Mouse (Mus musculus): ENCODE results near the gene Rcsd1.

The Rcsd1 gene

DNA sequence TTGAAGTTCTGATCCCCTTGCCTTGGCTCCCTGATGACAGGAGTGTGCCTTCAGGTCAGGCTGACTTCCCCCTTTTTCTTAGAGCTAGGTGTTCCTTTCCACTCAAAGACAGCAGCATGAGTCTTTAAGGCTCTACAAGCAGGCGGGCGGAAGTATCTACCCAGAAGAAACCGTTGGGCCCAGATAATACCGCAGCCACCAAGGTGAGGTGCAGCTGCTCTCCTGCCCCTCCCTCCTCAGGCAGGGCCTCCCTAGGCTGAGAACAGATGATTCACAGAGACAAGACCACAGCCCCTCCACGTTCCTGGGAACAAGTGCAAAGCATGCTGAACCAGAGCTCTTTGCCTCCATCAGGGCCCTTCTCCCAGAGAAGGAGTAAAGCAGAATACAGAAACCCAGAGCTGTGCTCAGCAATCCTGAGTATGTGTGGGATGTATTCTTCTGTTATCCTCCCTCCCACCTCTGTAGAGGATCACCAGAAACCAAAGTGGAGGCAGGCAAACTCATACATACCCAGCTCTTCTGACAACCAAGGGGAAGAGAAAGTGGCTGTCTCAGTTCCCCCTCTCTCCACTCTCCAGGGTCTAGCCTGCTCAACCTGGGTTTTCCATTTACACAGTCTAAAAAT, at the start of gene Rcsd1:
Rcsd1 (minus strand) TSS at position 129 of the 628 bp plus-strand sequence.
- no peak for DNase-seq (ENCODE audit: low spot score)

DNA sequence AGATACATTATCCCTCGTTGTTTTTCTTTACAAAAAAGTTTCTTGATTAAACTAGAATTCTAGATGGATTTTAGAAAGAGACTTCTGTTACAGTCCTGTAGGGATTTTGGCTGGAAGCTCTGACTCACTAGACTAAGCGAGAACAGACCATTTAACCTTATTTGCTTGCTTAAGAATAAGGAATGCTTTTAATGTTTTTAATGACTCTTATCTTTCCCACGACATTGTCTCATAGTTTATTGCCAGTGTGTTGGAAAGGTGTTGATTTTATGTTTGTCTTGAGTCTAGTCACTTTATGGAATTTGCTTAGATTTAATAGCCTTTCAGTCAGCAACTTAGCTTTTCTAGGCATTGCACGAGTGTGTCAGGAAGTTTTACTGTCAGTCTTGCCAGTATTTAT, 45.6 kb upstream of the Rcsd1 start:
- DNase-seq (ENCODE audit: low spot score), result no peak

DNA sequence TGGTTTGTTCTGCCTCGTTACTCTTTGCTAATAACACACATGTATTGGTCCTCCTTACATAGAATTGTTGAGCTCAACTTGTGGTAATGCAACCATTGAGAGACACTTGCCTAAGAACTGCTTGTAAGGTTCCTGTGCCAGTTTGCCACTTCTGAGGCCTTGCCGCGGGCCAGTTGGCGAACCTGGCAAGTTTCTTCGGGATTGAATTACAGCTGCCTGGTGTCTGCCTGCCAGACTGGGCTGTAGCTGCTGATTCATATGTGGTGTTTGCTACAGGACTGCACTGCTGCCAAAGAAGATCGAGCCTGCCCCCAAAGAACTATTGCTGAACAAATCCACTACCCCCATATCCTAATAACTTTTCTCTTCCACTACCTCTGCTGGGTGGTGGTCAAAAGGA, 44.6 kb upstream of the Rcsd1 start:
- DNase-seq (ENCODE audit: low spot score), result no peak

DNA sequence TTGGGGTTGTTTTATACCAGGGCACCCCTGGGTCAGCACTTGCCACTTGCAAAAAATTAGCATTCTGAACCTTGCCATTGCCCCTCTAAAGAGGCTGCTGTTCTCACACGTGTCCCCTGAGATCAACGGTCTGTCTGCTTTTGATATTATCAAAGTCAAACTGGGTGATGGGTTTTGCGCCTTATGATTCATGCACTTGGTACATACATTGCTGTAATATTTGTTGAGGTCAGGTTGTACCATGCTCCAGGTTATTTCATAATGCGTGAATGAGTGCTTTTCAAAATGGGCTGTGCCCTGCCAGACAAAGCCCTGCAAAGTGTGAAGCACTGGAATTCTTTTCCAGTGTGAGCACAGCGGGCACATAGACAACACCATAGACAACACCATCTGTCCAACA, 42.3 kb upstream of the Rcsd1 start:
- no peak for DNase-seq (ENCODE audit: low spot score)

DNA sequence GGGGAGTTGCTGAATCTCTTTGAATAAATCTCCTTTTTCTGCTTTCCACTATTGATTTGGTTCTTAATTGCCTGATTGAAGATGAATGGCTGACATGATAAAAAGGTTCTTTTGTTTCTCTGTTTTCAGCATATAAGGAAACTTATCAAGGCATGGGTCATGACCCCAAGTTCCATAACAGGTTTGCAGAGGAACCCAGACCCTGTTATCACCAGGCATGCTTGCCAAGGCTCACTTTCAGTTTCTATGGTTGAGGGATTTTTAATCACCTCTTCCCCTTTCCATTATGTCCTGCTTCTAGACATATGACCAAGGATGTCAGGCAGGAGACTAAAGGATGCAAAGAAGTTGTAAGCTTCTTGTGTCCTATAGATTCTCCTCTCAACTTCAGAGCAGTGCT, 41.6 kb upstream of the Rcsd1 start:
- no peak for DNase-seq (ENCODE audit: low spot score)

DNA sequence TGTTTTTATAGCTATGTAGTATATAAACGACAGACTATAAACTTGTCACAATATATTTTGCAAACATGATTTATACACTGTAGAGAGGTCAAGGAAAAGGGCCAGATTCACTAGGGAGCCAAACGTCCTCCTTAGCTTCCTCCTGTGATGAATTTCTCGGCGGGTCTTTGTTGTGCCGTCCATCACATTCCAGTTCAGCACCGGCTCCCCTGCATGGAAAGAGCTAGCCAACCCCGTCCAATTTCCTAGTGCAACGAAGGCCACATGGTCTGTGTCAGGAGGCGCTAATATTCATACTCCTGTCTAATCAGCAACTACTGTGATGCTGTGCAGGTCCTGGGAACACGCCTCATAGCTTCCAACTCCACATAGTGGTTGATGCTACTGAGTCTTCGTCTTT, 38.5 kb upstream of the Rcsd1 start:
- DNase-seq (ENCODE audit: low spot score), result no peak

DNA sequence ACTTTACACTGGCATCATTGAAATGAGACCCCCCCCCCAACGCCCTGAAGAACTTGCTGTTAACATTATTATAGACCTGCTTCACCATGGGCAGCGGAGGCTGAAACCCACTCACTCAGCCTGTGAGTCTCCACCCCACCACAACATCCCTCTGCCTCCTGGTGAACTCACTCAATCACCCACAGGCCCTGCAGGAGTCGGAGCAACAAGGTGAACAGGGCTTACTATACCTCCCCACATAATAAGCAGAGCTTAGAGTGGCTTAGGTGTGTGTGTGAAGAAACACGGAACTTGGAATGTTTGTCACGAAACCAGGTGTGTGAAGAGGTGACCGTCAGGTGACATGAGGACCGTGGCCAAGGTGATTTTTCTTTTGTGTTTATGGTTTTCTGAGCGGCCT, 32.4 kb upstream of the Rcsd1 start:
- DNase-seq (ENCODE audit: low spot score), result no peak

DNA sequence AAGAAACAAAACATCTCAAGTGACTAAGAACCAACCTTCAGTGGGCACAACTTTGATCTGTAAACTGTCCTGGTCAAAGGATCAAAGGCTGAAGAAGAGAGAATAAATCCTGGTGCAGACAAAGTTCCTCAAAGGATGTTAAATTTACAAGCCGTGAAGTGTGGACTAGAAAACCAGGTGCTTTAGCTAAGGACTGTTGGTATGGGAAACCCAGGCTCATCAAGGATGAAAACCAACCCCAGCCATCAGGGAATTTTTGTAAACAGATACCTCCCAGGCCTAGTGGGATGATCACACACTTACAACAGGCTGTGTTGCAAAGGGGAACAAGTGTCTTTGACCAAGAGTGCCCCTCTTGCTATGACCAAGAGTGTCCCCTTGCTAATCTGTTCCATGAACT, 29.4 kb upstream of the Rcsd1 start:
- no peak for DNase-seq (ENCODE audit: low spot score)

DNA sequence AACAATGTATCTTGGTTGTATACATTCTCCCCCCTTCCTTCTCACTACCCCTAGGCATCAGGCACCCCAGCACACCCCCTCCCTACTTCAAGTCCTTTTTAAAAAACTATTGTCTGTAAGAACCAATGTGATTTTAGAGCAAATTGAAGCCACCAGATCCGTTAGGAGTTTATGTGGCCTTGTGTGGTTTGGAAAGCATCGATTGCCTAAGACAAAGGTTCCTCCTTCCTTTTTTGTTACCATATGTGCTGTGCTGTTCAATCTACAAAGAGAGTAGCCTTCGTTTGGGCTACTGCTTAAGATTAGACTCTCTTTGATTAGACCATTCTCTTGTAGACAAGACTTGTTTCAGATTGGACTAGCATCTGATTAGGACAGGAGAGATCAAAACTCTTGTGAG, 28.3 kb upstream of the Rcsd1 start:
- DNase-seq (ENCODE audit: low spot score), result no peak

DNA sequence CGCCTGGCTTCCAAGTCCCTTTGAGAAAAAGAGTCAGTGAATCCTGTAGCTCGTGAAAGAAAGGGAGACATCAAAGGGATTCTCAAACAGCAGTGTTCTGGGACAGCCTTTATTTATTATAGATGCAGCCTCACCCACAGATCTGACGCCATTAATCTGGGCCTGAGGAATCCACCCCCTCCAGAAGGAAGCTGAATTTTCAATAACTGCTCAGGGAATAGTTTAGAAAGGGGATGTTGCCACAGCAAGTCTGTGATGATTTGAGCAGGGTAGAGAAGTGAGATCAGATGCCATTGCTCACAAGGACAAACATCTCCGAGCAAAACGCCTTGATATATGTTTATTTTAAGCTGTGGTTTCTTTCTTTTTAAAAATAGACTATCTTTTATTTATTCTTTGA, 27.9 kb upstream of the Rcsd1 start:
- DNase-seq (ENCODE audit: low spot score), result no peak

DNA sequence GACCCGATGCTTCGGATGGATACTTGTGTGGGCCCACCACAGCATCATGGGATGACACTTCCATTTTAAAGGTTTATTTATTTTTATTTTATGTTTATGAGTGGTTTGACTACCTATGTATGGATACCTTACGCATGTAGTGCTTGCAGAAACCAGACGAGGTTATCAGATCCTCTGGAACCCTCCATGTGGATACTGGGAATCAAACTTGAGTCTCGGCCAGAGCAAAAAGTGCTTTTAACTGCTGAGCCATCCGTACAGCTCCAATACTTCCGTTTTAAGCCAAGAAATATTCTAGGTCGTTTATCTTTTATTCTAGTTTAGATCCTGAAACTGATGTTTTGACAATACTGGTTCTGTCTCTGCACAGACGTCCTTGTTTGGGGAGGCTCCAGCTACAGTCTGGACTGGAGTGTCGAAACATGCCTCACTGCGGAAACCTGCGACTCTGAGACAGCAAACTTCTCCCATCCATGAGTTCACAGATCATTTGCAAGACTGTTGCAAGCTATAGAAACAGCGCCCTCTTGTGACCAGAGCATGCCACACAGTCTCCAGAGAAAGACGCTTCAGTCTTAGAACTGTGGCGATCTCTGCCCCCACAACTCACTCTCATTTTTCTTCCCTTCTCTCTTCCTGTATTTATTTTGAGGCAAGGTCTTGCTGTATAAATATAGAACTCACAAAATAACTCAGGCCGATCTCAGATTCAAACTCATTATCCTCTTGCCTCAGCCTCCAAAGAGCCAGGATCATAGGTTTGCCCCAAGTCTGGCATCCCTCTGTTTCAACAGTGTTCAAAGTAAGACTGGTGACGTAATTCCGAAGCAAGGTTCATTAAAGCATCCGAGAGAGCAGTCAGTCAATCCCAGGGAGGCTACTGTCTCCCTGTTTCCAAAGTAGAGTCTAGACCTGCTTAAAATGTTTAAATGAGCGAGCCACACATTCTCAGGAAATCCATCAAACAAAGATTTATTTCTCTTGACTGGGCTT, 26.6 kb upstream of the Rcsd1 start:
- DNase-seq (ENCODE audit: low spot score), result peak; percentile 90

DNA sequence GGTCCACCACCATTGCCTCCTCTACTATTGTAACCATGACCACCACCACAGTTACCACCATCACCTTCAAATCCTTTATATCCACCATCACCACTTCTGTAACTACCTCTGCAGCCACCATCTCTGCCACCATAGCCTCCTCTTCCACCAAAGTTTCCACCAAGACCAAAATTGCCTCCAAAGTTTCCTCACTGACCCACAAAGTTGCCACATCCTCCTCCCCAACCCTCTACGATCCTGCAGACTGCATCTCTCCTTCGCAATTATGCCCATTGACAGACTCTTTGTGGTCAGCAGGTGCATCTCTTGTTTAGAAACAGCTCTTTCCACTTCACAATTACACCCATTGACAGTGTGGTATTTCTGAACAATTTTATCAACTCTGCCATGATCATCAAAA, 25.3 kb upstream of the Rcsd1 start:
- DNase-seq (ENCODE audit: low spot score), result no peak

DNA sequence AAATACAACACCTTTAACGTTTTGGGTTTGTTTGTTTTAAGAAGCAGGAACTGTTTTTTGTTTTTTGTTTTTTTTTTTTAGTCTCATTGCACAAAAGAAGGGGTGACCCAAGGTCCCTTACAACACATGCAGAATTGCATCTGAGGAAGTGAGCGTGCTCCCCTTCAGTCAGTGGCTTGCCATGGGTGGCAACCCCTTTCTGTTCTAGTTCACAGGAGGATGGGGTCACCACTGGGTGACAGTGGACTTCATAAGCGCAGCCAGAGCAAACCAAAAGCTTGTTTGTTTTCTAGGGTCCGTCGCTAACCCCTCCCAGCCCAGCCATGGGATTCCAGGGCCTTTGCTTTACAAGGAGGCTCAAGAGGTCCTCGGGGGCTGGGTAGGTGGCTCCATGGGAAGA, 22.0 kb upstream of the Rcsd1 start:
- no peak for DNase-seq (ENCODE audit: low spot score)

DNA sequence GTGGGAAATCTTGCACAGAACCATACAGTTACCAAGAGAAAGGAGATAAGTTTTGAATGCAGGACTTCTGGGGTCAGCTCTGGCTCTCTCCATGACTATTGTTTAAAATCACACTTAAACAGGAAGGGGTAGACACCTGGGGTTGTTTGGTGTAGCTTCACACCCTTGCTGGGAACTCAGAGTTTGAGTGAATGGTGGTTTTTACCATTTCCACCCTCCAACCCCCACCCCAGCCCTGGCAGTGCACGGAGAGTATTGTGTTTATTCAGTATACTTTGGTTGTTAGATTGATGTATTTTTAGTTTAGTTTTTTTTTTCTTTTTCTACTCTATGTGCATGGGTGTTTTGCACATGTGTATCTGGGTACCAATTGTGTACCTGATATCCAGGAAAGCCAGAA, 20.6 kb upstream of the Rcsd1 start:
- DNase-seq (ENCODE audit: low spot score), result no peak

DNA sequence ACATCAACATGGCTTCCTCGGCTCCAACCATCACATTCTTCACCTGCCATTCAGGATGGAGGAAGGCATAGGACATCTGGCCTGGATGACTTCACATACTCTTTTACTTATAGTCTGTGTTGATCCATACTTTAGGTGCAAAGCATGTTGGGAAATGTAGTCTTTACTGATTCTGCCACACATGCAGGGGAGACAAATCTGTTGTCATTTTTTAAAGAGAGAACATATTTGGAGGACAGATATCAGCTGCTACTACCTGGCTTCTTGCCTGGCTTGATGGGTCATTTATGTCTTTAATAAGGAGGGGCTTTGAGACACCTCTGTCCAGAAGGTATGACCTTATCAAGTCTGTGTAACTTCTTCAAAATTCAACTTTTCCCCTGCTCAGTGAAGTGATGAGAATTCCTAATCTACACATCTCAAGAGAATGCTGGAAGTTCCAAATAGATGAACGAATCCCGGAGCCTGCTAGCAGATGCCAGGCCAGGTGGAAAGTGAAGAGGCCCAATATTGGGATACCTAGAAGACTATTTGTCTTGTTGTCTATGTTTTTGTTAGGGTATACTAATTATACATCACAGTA, 18.6 kb upstream of the Rcsd1 start:
- DNase-seq (ENCODE audit: low spot score), result no peak

DNA sequence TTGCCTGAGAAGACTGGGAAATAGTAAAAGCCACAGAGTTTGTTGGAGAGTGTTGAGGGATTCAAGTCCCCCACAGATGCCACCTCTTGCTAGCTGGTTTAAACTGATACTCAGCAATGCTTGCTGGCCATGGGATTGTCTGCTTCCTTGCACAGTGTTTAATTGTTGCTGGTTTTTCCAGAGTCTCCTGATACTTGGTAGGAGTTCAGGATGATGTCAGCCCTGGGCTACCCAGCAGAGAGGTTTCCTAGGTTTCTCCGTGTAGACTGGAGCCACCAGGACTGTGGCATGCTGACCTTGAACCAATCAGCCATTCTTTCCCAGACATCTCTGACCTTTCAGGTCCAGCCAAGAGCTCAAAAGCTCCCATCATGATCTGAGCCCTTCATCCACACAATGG, 17.4 kb upstream of the Rcsd1 start:
- DNase-seq (ENCODE audit: low spot score), result no peak

DNA sequence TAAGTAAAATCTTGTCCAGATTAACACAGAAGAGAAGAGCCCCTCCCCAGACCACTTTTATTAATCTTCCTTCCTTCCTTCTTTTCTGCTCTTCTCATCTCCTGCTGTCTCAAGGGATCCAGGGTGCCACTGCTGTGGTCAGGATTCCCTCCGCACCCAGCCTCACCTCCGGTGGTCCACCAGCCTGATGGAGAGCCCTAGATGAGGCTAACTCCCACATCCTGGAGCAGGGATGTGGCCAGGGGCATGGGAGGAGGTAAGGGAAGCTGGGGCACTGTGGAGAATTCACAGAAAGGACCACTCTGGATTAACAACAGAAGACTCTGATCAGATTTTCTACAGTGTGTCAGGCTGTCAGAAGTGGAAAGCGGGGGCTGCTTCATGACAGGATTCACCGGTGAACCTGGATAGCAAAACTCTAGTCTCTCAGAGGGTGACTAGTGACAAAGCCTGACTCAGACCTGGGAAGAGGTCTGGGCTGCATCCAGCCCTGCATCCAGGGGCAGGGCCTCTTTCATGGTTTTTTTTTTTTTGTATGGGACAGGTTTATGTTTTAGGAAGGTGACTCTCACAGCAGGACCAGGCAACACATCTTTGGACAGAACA, 15.6 kb upstream of the Rcsd1 start:
- no peak for DNase-seq (ENCODE audit: low spot score)

DNA sequence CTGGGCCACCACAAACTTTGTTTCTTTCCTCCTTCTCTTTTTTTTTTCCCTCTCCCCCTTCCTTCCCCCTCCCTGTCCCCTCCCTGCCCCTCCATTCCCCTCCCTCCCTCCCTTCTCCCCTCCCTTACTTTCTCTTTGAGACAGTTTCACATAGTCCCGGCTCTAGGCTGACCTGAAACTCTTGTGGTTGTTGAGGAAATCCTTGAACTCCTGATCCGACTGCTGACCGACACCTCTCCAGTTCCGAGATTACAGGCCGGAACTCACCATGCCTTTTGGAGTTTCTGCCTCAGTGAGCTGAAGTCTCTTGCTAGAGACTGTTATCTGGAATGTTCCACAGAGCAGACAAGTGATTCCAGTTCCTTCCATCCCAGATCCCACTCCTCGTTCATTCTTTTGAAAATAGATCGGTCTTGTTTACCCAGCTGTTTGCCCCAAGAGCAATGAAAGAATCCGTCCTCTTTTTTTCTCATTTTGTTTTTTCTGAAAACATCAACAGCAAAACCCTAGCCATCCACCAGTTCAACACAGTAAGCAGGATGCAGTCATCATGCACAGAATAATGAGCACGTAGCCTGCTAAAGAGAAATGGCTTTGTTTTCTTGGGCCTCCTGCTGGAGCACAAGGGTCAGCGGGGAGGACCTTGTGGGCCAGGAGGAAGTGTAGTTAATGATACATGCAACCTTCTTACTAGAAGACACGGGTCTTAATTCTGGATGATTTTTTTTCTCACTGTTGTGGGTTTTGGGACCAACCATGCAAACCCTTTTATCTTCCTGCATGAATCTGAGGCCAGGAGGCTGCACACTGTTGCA, 14.9 kb upstream of the Rcsd1 start:
- no peak for DNase-seq (ENCODE audit: low spot score)

DNA sequence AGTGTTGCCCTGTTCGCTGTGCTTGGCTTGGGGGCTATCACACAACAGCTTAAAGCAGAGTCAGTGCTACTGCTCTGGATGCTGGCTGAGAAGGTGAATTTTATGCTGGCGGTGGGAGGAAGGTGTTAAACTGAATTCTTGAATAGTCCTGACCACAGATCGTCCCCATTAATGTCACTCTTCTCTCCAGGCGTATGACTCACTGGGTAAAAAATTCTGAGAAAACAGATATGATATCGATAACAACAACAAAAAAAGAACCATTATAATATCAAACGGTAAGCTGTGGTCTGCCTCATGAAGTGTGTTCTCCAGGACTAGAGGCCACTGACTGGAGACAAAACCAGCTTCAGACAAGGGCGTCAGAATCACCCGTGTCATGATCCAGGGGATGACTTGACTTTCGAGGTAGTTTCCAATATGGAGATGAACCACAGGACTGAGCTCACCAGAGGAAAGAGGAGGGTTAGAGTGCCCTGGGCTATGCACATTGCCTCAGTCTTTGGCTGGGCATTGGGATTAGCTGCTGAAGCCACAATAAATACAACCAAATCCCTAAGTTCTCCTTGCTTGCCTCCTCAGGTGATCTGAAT, 13.1 kb upstream of the Rcsd1 start:
- no peak for DNase-seq (ENCODE audit: low spot score)

DNA sequence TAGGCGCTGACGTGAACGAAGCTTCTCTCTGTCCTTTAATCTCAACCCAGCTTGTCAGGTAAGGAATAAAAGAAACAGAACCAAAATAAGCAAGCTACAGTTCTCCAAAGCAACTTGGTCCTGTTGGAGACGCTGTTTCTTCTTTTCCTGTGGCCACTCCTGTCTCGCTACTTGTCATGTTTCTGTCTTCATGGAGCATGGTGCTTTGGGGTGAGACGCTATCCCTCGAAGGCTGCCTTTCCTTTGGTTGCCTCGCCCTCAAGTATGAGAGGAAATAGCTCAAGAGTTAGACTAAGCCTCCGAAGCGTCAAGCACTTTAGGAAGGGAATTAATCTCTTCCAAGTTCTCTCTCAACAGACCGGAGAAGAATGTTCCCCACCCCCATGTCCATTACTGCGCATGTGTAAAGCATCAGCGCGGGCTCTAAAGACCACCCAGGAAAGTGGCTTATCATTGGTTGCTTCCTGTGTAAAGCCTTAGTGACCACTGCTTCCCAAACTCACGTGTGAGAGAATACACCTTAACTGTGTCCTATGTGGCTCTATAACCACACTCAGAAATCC, 9.1 kb upstream of the Rcsd1 start:
- no peak for DNase-seq (ENCODE audit: low spot score)
